Mouse (Mus musculus) heart, embryonic 14.5 days (tissue): ENCODE measurements around the gene Sdf4. TPM values are rescaled to one million over a fixed set of nuclear protein-coding genes. Genes with fewer than 3 reads are reported as not detected.

Source experiments
- ATAC-seq: fragments of 200-750 bp; cut with Nextera tagmentation; 2 replicates; pipeline ENCODE4 v1.8.0; 2017; ENCODE audit warnings: low read depth, moderate TSS enrichment; ENCODE audit not compliant: insufficient number of reproducible peaks, insufficient read depth, low FRiP score
- H3K27ac ChIP-seq, 2 experiments: fragments of 200-500 bp in 1 of 2; fragments of 300-500 bp in 1 of 2; sonication (generic) in 1 of 2; replicated peaks in 1 of 2; 2 replicates each; pipeline ENCODE4 v1.5.1; 2012 to 2014; ENCODE audit warnings: low read depth in 2 of 2, low read length in 2 of 2, control low read depth in 1 of 2, mild to moderate bottlenecking in 1 of 2, mixed read lengths in 1 of 2; ENCODE audit not compliant: control insufficient read depth in 1 of 2, insufficient read depth in 1 of 2
- H3K27me3 ChIP-seq: fragments of 300-500 bp; sonication (generic); 2 replicates; pipeline ENCODE4 v1.6.1; 2014; ENCODE audit warnings: mild to moderate bottlenecking, low read length, control low read depth; ENCODE audit not compliant: control insufficient read depth, insufficient read depth
- H3K36me3 ChIP-seq: fragments of 300-500 bp; sonication (generic); 2 replicates; pipeline ENCODE4 v1.6.1; 2014; ENCODE audit warnings: mild to moderate bottlenecking, control low read depth, low read length, mixed read lengths; ENCODE audit not compliant: control insufficient read depth, insufficient read depth
- H3K4me1 ChIP-seq, 2 experiments: fragments of 200-500 bp in 1 of 2; fragments of 300-500 bp in 1 of 2; sonication (generic) in 1 of 2; 2 replicates each; pipeline ENCODE4 v1.6.1; 2012 to 2014; ENCODE audit warnings: low read length in 2 of 2, control low read depth in 1 of 2, mixed read lengths in 1 of 2; ENCODE audit not compliant: control insufficient read depth in 2 of 2, insufficient read depth in 2 of 2
- H3K4me2 ChIP-seq: fragments of 300-500 bp; sonication (generic); 2 replicates; pipeline ENCODE4 v1.6.1; 2014; ENCODE audit warnings: mild to moderate bottlenecking, low read length
- H3K4me3 ChIP-seq, 2 experiments: fragments of 200-500 bp in 1 of 2; fragments of 300-500 bp in 1 of 2; sonication (generic) in 1 of 2; 2 replicates each; pipeline ENCODE4 v1.5.1; 2012 to 2014; ENCODE audit warnings: low read length in 2 of 2, mild to moderate bottlenecking in 2 of 2, control low read depth in 1 of 2, low read depth in 1 of 2, moderate library complexity in 1 of 2; ENCODE audit not compliant: control insufficient read depth in 1 of 2, insufficient read depth in 1 of 2
- H3K9ac ChIP-seq: fragments of 300-500 bp; sonication (generic); 2 replicates; pipeline ENCODE4 v1.6.1; 2014; ENCODE audit warnings: mild to moderate bottlenecking, low read length
- H3K9me3 ChIP-seq: fragments of 300-500 bp; sonication (generic); 2 replicates; pipeline ENCODE4 v1.6.1; 2016; ENCODE audit warnings: low read length, control low read depth; ENCODE audit not compliant: control insufficient read depth
- WGBS: fragments of 180-500 bp; shearing (Covaris S2); extraction: QIAGEN DNeasy Blood & Tissue Kit; methylation state at CpG from one replicate; pipeline ENCODE4 v1.1.7; 2014; 5-methylcytosine and 5-hydroxymethylcytosine counted together
- polyA plus RNA-seq: library from polyadenylated mRNA; unstranded; fragments of >200 nt; fragmentation: Nextera tagmentation; extraction: Ambion mirVana; gene quantifications from 2 replicates; pipeline ENCODE4 v1.2.1, GENCODE M21; 2014

Sdf4 gene
- 133 and 137 TPM in 2 replicates for polyA plus RNA-seq

- H3K36me3 ChIP-seq = peaks cover 16% of the 10 kb centered on the region
- peak; percentile 83 for ATAC-seq
- H3K27ac ChIP-seq = peak within 1 kb of the TSS; percentile 92 to 98
- H3K4me2 ChIP-seq = peak within 1 kb of the TSS; percentile 97
- H3K9me3 ChIP-seq = no peaks in the 10 kb centered on the region
- peak within 1 kb of the TSS; percentile 86 for H3K9ac ChIP-seq
- H3K4me3 ChIP-seq = peak within 1 kb of the TSS; percentile 81 to 95
- H3K27me3 ChIP-seq = no peaks in the 10 kb centered on the region
- under 1% methylated on average over 99 of the region's 99 CpGs for WGBS
- peaks cover 7 to 23% of the 10 kb centered on the region in 2 experiments for H3K4me1 ChIP-seq
Measured at GRCm38 (mm10) chr4:155992241-155992905, at the start of gene Sdf4, which contains the start of gene B3galt6. Gene Sdf4 (plus strand): TSS chr4:155992872. Gene B3galt6 (minus strand): TSS chr4:155992649.

- Histone ChIP-seq H3K9me3 (no peaks in the 10 kb centered on the region), H3K4me1 (peaks cover 10 to 23% of the 10 kb centered on the region in 2 experiments), H3K27ac (peak overlapping the region; percentile 80), H3K9ac (peak overlapping the region; percentile 91), H3K4me3 (peak overlapping the region; percentile 81 to 89), H3K36me3 (peaks cover 20% of the 10 kb centered on the region), H3K27me3 (no peaks in the 10 kb centered on the region), H3K4me2 (peak overlapping the region; percentile 73)
- no peak; the same call in 1 of the 2 replicates for ATAC-seq
- WGBS = 2% methylated on average over 17 of the region's 17 CpGs
Measured at GRCm38 (mm10) chr4:155943049-155943452, 49.6 kb upstream of the Sdf4 start.

GRCm38 (mm10) chr4:155943534-155944249 lies 49.0 kb upstream of the Sdf4 start, which contains the start of gene Ube2j2:
Gene Ube2j2 (plus strand): TSS chr4:155943831.
- ATAC-seq = peak; percentile 97
- Histone ChIP-seq H3K9ac (peak within 1 kb of the TSS; percentile 91), H3K9me3 (no peaks in the 10 kb centered on the region), H3K27me3 (no peaks in the 10 kb centered on the region), H3K4me1 (peaks cover 10 to 23% of the 10 kb centered on the region in 2 experiments), H3K4me2 (peak within 1 kb of the TSS; percentile 90), H3K27ac (peak within 1 kb of the TSS; percentile 80), H3K36me3 (peaks cover 27% of the 10 kb centered on the region), H3K4me3 (peak within 1 kb of the TSS; percentile 81 to 89)
- WGBS = under 1% methylated on average over 80 of the region's 85 CpGs

GRCm38 (mm10) chr4:155944271-155944670 lies 48.4 kb upstream of the Sdf4 start:
- H3K9me3 ChIP-seq = no peaks in the 10 kb centered on the region
- H3K9ac ChIP-seq = peak overlapping the region; percentile 91
- H3K27ac ChIP-seq = peak overlapping the region in 1 of 2 experiments; percentile 80; a peak in 2 of 4 replicates
- peaks cover 33% of the 10 kb centered on the region for H3K36me3 ChIP-seq
- WGBS = 1% methylated on average over 17 of the region's 17 CpGs
- H3K4me3 ChIP-seq = peak overlapping the region; percentile 81 to 89
- ATAC-seq = no peak
- H3K27me3 ChIP-seq = no peaks in the 10 kb centered on the region
- peaks cover 10 to 23% of the 10 kb centered on the region in 2 experiments for H3K4me1 ChIP-seq
- peak overlapping the region; percentile 90 for H3K4me2 ChIP-seq

GRCm38 (mm10) chr4:155947094-155947493 lies 45.6 kb upstream of the Sdf4 start:
- Histone ChIP-seq H3K9me3 (no peaks in the 10 kb centered on the region), H3K4me1 (peaks cover 10 to 23% of the 10 kb centered on the region in 2 experiments), H3K36me3 (peaks cover 61% of the 10 kb centered on the region), H3K27ac (no peak overlapping the region), H3K4me2 (no peak overlapping the region), H3K4me3 (no peak overlapping the region), H3K27me3 (no peaks in the 10 kb centered on the region), H3K9ac (no peak overlapping the region)
- ATAC-seq = no peak

- no peak for ATAC-seq
- no peak overlapping the region for H3K4me3 ChIP-seq
- 93% methylated on average over 6 of the region's 6 CpGs for WGBS
- peaks cover 82% of the 10 kb centered on the region for H3K36me3 ChIP-seq
- no peak overlapping the region for H3K4me2 ChIP-seq
- no peak overlapping the region for H3K27ac ChIP-seq
- no peaks in the 10 kb centered on the region for H3K4me1 ChIP-seq
- H3K9me3 ChIP-seq = no peaks in the 10 kb centered on the region
- no peak overlapping the region for H3K9ac ChIP-seq
- H3K27me3 ChIP-seq = no peaks in the 10 kb centered on the region
Measured at GRCm38 (mm10) chr4:155955491-155955890, 37.2 kb upstream of the Sdf4 start.

GRCm38 (mm10) chr4:155959275-155959674 lies 33.4 kb upstream of the Sdf4 start:
- no peaks in the 10 kb centered on the region for H3K9me3 ChIP-seq
- H3K4me2 ChIP-seq = no peak overlapping the region
- H3K9ac ChIP-seq = no peak overlapping the region
- peaks cover 8 to 9% of the 10 kb centered on the region in 2 experiments for H3K4me1 ChIP-seq
- 8% methylated on average over 5 of the region's 5 CpGs for WGBS
- no peak overlapping the region for H3K27ac ChIP-seq
- peak; percentile 28; the same call in 1 of the 2 replicates for ATAC-seq
- no peak overlapping the region for H3K4me3 ChIP-seq
- H3K27me3 ChIP-seq = no peaks in the 10 kb centered on the region
- peaks cover 49% of the 10 kb centered on the region for H3K36me3 ChIP-seq
